Mouse (Mus musculus): ENCODE results near the gene Arid2.

DNA sequence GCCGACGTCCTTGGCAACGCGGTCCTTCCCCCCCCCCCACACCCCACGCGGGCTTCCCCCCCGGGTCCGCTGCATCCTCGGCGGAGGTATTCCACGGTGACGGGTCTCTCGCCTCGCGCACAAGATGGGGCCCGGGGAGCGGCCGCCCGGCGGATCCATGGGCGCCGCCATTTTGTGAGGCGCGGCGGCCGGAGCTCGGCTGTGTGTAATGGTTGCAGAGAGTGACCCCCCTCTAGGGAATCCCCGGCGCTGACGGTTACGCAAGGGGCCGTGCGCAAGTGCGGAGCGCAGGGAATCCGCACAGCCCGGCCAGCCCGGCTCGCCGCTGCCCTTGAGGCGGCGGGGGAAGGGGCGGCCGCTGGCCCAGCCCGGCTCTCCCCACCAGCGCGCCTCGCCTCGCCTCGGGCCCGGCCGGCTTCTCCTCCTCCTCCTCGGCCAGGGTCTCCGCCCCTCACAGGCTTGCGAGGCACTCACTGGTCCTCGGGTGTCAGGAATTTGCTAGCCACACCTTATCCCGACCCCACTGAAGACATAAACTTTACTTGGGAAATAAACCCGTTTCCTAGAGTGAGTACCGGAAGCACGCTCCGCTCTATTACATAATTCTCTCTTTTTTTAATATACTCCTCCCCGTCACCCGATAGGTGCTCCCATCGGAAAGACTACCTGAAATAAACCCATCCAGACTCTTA, 1.8 kb upstream of the Arid2 start:
- TF ChIP-seq CTCF (IDR thresholded peaks at IDR 0.05; ENCODE audit: extremely low read depth, insufficient read depth, insufficient read length, insufficient replicate concordance): no peak
- TF ChIP-seq POLR2A (IDR thresholded peaks at IDR 0.05; ENCODE audit: low read depth, low read length): peak; percentile 20
